Mouse (Mus musculus): ENCODE measurements around the gene Ndufaf8. TPM values are rescaled to one million over a fixed set of nuclear protein-coding genes. Genes with fewer than 3 reads are reported as not detected.

Ndufaf8 gene
- polyA plus RNA-seq (2015; fragmentation: Nextera tagmentation; extraction: Ambion mirVana): 67.3 and 68.6 TPM in 2 replicates

GRCm38 (mm10) chr11:120098588-120099511, at the start of gene Ndufaf8, which contains the start of gene Tepsin:
Ndufaf8 (plus strand) TSS chr11:120098928.
Tepsin (minus strand) TSS chr11:120098731.

GRCm38 (mm10) chr11:120086702-120087152, 12.0 kb upstream of the Ndufaf8 start, which contains the start of gene Cep131:
Cep131 (minus strand) TSS chr11:120086827.

Small RNAs within 50 kb of the gene (microRNA-seq; reads per million reads assigned to microRNA genes)
- gene Gm25948: not detected

Other genes with a start within 250 kb of the Ndufaf8 start
- gene Chmp6, start 185.5 kb upstream of the Ndufaf8 start, polyA plus RNA-seq (2015; fragmentation: Nextera tagmentation; extraction: Ambion mirVana): 104 and 109 TPM in 2 replicates
- gene Baiap2, start 156.2 kb upstream of the Ndufaf8 start, polyA plus RNA-seq (2015; fragmentation: Nextera tagmentation; extraction: Ambion mirVana): 22.6 and 23.2 TPM in 2 replicates
- 44.4 and 49.1 TPM in 2 replicates for gene Aatk, start 51.8 kb upstream of the Ndufaf8 start, polyA plus RNA-seq (2015; fragmentation: Nextera tagmentation; extraction: Ambion mirVana)
- gene Cep131, start 12.1 kb upstream of the Ndufaf8 start, polyA plus RNA-seq (2015; fragmentation: Nextera tagmentation; extraction: Ambion mirVana): 22.2 and 28.2 TPM in 2 replicates
- 15.5 and 19.3 TPM in 2 replicates for gene Tepsin, start 197 bp upstream of the Ndufaf8 start, polyA plus RNA-seq (2015; fragmentation: Nextera tagmentation; extraction: Ambion mirVana)
- 76.3 and 87.9 TPM in 2 replicates for gene Slc38a10, start 52.4 kb downstream of the Ndufaf8 start, polyA plus RNA-seq (2015; fragmentation: Nextera tagmentation; extraction: Ambion mirVana)
- gene Bahcc1, start 134.0 kb downstream of the Ndufaf8 start, polyA plus RNA-seq (2015; fragmentation: Nextera tagmentation; extraction: Ambion mirVana): 8.4 and 8.5 TPM in 2 replicates
- gene Actg1, start 249.6 kb downstream of the Ndufaf8 start, polyA plus RNA-seq (2015; fragmentation: Nextera tagmentation; extraction: Ambion mirVana): 3,213 and 3,438 TPM in 2 replicates